Mouse (Mus musculus): ENCODE measurements around the gene Kremen1.

- TF ChIP-seq MYB (IDR thresholded peaks at IDR 0.05; ENCODE audit: low read depth, low read length) (no peak), JUND (IDR thresholded peaks at IDR 0.05; ENCODE audit: low read depth, low read length) (no peak), CTCF (IDR thresholded peaks at IDR 0.05 in 2 of 3, conservative IDR thresholded peaks at IDR 0.05 in 1 of 3; ENCODE audit: control insufficient read depth in 1 of 3, insufficient read depth in 1 of 3, low read depth in 2 of 3, low read length in 3 of 3, poor library complexity in 1 of 3, severe bottlenecking in 1 of 3) (no peak), EP300 (IDR thresholded peaks at IDR 0.05; ENCODE audit: low read depth in 1 of 2, low read length in 2 of 2) (no peak), MYC (IDR thresholded peaks at IDR 0.05; ENCODE audit: low read depth, low read length) (no peak), ZKSCAN1 (IDR thresholded peaks at IDR 0.05; ENCODE audit: low read depth, low read length) (no peak), ZC3H11A (IDR thresholded peaks at IDR 0.05; ENCODE audit: low read depth, low read length) (no peak), GABPA (IDR thresholded peaks at IDR 0.05; ENCODE audit: low read depth, low read length) (no peak)
Measured at GRCm38 (mm10) chr11:5243208-5243607, 18.1 kb downstream of the Kremen1 start.
